Mouse (Mus musculus) mesoderm, embryonic 11.5 days (tissue): Measurements from ENCODE around the gene Akap8l.

Experiments used
- DNase-seq: peaks from one replicate; pipeline ENCODE4 v3.0.0-alpha.2; 2012; ENCODE audit warnings: low read depth, low spot score

Gene Akap8l

GRCm38 (mm10) chr17:32350382-32350983, at the start of gene Akap8l:
TSS of gene Akap8l (minus strand) at chr17:32350607.
- peak; percentile 98 for DNase-seq

GRCm38 (mm10) chr17:32396266-32396665, 45.9 kb upstream of the Akap8l start:
- DNase-seq = no peak

DNA sequence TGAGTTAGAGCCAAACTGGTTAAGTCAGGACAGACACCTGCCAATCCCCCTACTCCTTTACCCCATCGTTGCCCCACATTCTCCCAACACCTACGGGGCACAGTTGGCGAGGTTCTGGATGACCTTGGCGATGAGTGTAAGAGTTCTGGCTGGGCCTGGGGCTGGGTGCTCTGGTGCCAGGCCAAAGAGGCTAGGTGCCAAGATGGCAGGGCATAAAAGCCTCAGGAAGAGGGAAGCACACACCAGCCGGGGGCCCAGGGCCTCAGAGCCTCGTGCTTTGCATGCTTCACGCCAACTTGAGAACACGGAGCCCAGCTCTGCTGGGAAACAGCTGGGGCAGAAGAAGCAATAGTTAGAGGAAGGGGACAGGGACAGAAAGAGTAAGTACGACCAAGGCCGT, 43.5 kb upstream of the Akap8l start:
- no peak for DNase-seq

DNA sequence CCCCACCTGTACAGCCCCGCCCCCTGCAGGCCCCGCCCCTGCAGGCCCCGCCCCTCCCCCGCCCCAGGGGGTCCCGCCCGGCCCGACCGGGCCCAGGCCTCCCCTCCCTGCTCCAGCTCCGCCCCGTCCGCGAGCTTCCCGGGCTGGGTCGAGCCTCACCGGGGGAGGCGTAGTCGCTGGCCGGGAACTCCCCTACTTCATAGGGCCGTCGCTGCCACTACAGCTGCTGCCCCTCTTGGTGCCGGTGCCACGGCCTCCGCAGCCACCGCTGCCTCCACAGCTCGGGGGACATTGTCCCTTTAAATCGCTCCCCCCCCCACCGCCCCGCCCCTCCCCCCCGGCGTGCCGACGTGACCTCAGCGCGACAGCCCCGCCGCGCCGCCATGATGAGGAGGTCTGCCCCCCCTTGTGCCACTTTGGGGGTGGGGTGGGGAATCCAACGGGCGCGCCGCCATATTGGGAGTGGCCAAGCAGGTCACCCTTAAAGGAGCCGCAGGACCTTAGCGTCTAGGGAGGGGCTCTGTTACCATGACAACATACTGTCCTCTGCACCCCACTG, 38.8 kb upstream of the Akap8l start, which contains the start of gene Wiz:
Wiz (minus strand) TSS at position 339 of the 559 bp plus-strand sequence.
- DNase-seq = peak; percentile 91

DNA sequence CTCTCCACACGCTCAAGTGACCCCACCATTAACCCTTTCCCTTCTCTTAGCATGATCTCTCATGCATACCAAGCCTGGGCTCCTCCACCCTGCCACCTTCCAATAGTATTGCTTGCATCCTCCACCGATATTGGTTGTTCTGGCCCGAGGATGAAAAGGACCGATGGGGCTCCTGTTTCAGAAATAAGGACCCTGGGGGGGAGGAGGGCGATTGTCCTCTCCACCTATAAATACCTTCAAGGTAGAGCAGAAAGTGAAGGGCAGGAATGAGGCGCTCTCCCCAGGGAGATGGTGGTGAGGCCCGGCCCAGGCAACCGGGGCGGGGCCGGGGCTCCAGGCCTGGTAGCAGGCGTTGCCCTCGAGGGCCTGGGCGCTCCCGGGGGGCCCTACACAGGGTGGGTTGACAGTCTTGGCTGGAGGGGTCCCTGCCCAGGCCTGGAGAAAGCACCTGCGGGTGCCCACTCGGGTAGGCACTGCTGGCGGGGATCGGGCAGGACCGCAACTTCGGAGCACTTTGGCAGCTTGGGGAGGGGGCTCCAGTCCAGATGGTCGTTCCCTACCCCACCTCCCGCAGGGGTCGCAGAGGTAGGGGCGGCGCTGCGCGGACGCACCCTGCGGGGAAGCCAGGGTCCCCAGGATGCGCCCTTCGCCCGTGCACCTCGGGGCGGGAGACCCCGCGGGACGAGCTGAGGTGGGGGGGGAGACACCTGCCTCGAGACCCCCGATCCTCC, 38.1 kb upstream of the Akap8l start:
- peak; percentile 31 for DNase-seq

- DNase-seq = no peak
Measured at GRCm38 (mm10) chr17:32387986-32388369, 37.6 kb upstream of the Akap8l start.

DNA sequence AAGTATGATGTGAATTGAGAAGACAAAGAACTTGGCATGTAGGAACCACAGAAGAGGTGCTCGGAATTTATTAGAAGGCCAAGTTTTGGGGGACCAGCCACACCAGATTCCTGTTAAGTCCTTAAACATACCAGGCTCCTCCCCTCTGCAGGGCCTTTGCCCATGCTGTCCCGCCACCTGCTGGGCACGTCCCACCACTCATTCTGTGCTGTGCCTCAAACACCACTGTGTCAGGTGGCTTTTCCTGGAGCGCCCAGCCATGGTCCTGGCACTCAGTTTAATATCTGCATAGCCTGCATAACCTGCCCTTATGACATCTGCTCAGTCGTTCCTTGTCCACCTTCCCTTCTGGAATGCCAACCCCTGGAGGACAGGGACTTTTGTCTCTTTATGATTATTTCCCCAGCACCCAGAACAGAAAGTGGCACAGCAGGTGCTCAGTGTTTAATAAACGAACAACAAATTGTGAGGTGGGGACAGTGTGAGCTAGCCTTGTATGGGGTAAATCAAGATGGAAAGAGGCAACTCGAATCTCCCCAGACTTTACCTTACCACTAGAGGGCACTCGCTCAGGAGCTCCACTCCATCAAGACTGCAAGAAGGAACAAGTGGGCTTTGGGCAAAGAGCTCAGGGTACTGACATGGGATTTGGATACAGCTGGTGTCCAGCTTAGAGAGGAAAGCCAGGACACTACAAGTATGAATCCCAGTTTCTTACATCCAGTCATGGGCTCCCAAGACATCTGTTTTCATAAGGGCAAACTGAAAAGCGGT, 36.4 kb upstream of the Akap8l start:
- no peak for DNase-seq

DNA sequence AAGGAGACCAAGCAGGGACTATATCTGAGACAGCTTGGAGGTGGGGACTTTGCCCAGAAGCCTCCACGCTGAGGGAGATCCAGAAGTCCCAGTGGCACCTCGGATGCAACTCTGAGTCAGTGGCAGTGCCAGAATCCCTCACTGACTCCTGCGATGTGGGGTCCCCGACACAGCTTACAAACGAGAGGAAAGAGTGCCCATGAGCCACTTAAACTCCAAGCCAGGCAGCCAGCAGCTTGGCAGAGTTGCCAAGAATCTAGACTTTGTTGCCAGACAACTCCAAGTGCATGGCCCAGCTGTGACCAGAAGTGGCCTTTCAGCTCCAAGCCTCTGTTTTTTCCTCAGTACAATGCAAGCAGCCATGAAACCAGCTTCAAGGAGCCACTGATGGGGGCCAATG, 33.3 kb upstream of the Akap8l start:
- no peak for DNase-seq

- no peak for DNase-seq
Measured at GRCm38 (mm10) chr17:32382576-32382975, 32.2 kb upstream of the Akap8l start.

DNA sequence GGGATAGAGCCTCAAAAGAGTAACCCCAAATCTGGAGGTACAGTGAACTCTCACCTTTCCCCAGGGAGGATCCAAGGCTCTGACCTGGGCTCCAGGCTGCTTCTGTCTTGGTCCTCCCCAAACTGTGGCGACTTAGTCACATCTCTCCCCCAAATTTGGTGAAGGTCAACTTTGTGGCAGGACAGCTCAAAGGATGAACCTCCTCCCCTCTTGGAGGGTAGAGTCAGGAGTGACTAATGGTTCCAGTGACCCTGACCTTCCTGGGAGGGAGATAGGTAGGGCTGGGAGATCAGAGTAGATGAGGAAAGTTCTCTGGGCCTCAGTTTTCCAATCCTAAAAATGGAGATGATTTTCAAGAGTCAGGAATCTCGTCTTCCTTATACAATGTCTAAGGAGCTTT, 28.4 kb upstream of the Akap8l start:
- no peak for DNase-seq

DNA sequence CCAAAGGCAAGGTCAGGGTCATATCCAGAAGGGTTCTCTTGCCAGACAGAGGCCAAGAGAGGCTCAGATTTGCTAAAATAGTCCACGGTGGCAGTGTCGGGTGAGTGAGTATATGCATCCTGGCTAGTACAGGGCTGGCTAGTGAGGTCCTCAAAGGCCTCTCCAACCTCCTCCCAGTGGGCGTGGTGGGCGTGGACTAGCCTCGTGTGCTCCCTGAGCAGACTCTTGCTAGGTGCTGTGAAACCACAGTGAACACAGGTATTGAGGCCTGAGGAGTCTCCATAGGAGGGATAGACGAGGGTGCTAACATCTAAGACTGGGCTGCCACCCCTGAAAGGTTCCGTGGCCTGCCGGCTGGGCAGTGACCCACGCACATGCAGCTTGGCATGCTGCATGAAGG, 26.7 kb upstream of the Akap8l start:
- DNase-seq = no peak

DNA sequence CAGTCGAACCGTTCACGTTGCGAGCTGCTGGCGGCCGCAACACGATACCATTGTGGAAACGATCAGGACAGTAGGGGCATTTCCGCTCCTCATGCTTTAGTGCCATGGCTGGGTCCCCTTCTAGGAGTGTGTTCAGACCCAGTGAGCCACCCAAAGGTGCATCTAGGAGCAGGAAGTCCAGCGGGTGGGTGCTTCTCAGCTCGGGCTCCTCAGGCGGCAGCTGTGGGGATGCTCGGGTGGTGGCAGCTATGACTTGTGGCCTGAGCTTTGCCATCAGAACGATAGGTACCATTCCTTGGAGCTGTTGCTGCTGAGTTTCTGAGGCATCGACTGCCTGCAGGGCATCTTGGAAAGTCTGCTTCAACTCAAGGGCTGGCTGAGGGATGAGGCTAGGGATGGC, 26.1 kb upstream of the Akap8l start:
- DNase-seq = no peak

GRCm38 (mm10) chr17:32368991-32369578, 18.7 kb upstream of the Akap8l start:
- DNase-seq = no peak

DNA sequence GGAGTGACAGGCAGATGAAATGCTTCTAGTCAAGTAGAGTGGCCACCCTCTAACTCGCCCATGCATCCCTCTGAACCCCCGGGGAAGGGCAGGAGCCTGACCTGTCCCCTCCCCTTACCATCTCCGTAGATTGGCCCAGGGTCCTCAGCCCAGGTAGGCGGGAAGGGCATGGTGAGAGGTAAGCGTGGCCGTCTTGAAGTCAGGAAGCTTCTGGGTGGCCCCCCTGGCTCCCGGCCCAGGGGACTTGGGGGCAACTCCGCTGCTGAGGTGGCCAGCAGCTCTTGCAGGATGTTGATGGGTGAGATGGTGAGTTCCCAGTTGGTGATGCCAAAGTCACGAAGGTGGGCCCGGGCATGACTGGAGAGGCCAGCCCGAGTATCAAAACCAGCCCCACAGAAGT, 17.3 kb upstream of the Akap8l start:
- DNase-seq = no peak

- DNase-seq = no peak
Measured at GRCm38 (mm10) chr17:32365296-32365695, 14.9 kb upstream of the Akap8l start.

DNA sequence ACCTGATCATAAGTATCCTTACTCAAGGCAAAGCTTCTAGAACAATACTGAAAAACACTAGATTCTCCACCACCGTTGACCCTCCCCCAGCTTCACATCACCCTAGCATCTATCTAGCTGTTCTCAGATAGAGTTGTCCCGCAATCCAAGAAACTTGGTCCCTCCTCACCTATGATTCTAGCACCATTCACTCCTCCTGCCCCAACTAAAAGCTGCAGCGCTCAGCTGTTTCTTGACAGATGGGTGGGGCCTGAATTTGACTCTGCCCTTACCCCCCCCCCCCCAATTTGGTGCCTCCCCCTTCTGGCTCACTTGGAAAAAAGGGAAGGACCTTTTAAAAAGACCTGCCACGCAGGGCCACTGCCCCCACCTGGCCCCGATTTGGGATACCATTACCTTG, 14.4 kb upstream of the Akap8l start:
- no peak for DNase-seq

DNA sequence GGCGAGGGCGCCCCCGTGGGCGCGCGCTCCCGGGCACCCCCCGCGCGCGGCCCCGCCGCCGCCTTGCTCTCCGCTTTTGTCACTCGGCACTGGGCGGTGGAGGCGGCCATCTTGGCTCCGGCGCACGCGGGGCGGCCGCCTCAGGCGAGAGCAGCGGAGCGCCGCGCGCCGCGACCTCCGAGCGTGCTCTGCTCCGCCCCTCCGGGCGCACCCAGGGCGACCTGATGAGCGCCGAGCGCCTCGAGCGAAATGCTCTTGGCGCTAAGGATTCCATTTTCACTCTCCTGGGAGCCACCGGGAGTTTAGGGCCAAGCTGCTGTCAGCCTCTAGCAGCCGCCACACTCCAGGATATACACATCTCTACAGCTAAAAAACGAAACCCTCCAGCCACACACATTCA, 13.9 kb upstream of the Akap8l start:
- peak; percentile 95 for DNase-seq

DNA sequence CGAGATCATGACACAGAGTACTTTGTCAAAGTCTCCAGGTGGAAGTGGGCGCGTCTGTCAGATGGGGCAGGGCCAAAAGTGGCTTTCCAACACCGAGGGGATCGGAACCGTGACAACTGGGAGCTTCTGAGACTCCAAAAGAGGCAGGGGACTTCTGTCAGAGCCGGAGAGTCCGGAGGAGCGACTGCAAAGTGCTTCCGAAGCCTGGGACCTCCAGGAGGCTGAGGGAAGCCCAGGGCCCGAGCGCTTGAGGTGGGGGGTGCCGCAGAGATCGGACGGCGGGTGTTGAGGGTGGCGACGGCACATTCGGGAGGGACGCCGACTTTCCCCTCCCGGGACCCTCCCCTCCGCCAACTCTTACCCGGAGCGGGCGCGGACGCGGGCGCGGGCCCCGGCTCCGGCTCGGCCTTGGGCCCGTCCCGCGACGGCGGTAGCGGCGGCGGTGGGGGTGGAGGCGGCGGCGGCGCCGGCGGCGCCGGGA, 13.5 kb upstream of the Akap8l start:
- DNase-seq = no peak

GRCm38 (mm10) chr17:32362686-32363085, 12.3 kb upstream of the Akap8l start:
- DNase-seq = no peak

- no peak for DNase-seq
Measured at GRCm38 (mm10) chr17:32359928-32360327, 9.5 kb upstream of the Akap8l start.

GRCm38 (mm10) chr17:32358943-32359340, 8.5 kb upstream of the Akap8l start:
- no peak for DNase-seq
